Mouse (Mus musculus) CH12.LX (cell line): Measurements from ENCODE around the gene Hoxb5.

Experiments used
- CHD2 ChIP-seq: IDR thresholded peaks from 2 replicates; pipeline ENCODE4 v1.6.1; 2011; ENCODE audit warnings: low read length, improper control_type of control experiment
- CTCF ChIP-seq, 2 experiments: IDR thresholded peaks in 1 of 2; conservative IDR thresholded peaks in 1 of 2; 2 replicates each; pipeline ENCODE4 v1.5.1; 2011 to 2012; ENCODE audit warnings: low read depth in 2 of 2, low read length in 2 of 2, improper control_type of control experiment in 1 of 2, inconsistent platforms in 1 of 2, mild to moderate bottlenecking in 1 of 2, moderate library complexity in 1 of 2
- E2F4 ChIP-seq: IDR thresholded peaks from 2 replicates; pipeline ENCODE4 v1.6.1; 2011; ENCODE audit warnings: low read depth, low read length, improper control_type of control experiment; ENCODE audit not compliant: insufficient replicate concordance
- IRF4 ChIP-seq: IDR thresholded peaks from 2 replicates; pipeline ENCODE4 v1.6.1; 2014; ENCODE audit warnings: low read depth, mild to moderate bottlenecking, inconsistent platforms, low read length, improper control_type of control experiment
- MAFK ChIP-seq: IDR thresholded peaks from 2 replicates; pipeline ENCODE4 v1.6.1; 2011; ENCODE audit warnings: low read length, improper control_type of control experiment; ENCODE audit not compliant: insufficient replicate concordance
- POLR2A ChIP-seq: IDR thresholded peaks from 2 replicates; pipeline ENCODE4 v1.6.1; 2011; ENCODE audit warnings: low read depth, mild to moderate bottlenecking, improper control_type of control experiment, low read length
- SIN3A ChIP-seq: IDR thresholded peaks from 2 replicates; pipeline ENCODE4 v1.6.1; 2012; ENCODE audit warnings: low read length, improper control_type of control experiment, inconsistent platforms
- SMC3 ChIP-seq: IDR thresholded peaks from 2 replicates; pipeline ENCODE4 v1.6.1; 2011; ENCODE audit warnings: low read depth, low read length, improper control_type of control experiment
- USF1 ChIP-seq: IDR thresholded peaks from 2 replicates; pipeline ENCODE4 v1.6.1; 2014; ENCODE audit warnings: low read depth, mild to moderate bottlenecking, inconsistent platforms, low read length, improper control_type of control experiment
- USF2 ChIP-seq: conservative IDR thresholded peaks from 2 replicates; pipeline ENCODE4 v1.6.1; 2011; ENCODE audit warnings: low read depth, low read length, improper control_type of control experiment

DNA sequence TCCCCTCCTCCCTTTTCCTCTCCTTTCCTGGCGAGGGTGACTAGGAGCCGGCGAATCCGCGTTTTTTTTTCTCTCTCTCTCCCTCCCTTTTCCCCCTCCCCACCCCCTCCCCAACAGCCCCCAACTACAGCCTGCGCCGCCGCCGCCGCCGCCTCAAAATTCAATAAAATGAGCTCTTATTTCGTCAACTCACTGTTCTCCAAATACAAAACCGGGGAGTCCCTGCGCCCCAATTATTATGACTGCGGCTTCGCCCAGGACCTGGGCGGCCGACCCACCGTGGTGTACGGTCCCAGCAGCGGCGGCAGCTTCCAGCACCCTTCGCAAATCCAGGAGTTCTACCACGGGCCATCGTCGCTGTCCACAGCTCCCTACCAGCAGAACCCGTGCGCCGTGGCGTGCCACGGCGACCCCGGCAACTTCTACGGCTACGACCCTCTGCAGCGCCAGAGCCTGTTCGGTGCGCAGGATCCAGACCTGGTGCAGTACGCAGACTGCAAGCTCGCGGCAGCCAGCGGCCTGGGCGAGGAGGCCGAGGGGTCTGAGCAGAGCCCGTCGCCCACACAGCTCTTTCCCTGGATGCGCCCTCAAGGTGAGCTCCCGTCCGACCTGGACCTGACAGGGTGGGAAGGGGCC, 20.2 kb upstream of the Hoxb5 start:
- TF ChIP-seq MAFK (no peak), USF2 (no peak), SMC3 (no peak), SIN3A (no peak), CTCF (conservative IDR thresholded peaks at IDR 0.05 in 1 of 2, IDR thresholded peaks at IDR 0.05 in 1 of 2; ENCODE audit: low read depth in 2 of 2, low read length in 2 of 2) (no peak), E2F4 (no peak), POLR2A (no peak), CHD2 (no peak), IRF4 (no peak), USF1 (no peak)
